In the genomic region with DNA sequence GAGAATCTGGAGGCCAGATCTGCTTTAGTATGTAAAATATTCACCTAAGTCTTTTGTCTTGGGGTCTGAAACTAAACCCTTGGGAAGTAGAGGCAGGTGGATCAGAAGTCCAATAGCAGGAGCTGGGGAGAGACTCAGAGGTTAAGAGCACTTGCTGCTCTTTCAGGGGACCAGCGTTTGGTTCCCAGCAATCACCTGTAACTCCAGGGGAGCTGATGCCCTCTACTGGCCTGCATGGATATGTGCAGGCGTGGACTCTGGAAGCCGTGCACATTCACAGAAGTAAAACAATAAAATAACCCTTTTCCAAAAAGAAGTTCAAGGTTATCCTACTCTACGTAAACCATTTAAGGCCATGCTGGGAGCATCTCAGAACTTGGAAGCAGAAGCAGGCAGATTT, we compare ENCODE assay signal across 22 mouse cellular contexts. TPM values are rescaled to one million over a fixed set of nuclear protein-coding genes. Genes with fewer than 3 reads are reported as not detected.
DNase-seq lines count a peak whose midpoint lies in the region; ATAC-seq and TF ChIP-seq lines count a peak whose summit lies in the region.
"Had no signal": no experiment of that assay in that cellular context is flagged by ENCODE, and none has a peak within 500 bp of the region (broad histone marks: within the 10 kb centered on the region; RNA-seq: fewer than 3 reads in every experiment).

No protein-coding gene starts in this region.

- no peak overlapping the region for H3K27ac ChIP-seq in liver, postnatal 0 days (ENCODE audit: low read depth)
- H3K27ac ChIP-seq in liver, embryonic 12.5 days = no peak overlapping the region
- H3K27ac ChIP-seq: embryonic facial prominence, embryonic 13.5 days; forebrain, embryonic 12.5 days; heart, embryonic 13.5 days; hindbrain, embryonic 13.5 days; hindbrain, postnatal 0 days had no signal

- no peak overlapping the region for H3K4me3 ChIP-seq in liver, postnatal 0 days (ENCODE audit: low read depth, low read length)
- no peak overlapping the region for H3K4me3 ChIP-seq in liver, embryonic 12.5 days
- H3K4me3 ChIP-seq: embryonic facial prominence, embryonic 13.5 days; forebrain, embryonic 12.5 days; heart, embryonic 13.5 days; hindbrain, embryonic 13.5 days had no signal

- H3K4me2 ChIP-seq in liver, postnatal 0 days (ENCODE audit: low read depth, low read length) = no peak overlapping the region
- no peak overlapping the region for H3K4me2 ChIP-seq in liver, embryonic 12.5 days
- H3K4me2 ChIP-seq: embryonic facial prominence, embryonic 13.5 days; forebrain, embryonic 12.5 days; heart, embryonic 13.5 days; hindbrain, embryonic 13.5 days had no signal

- H3K4me1 ChIP-seq in liver, postnatal 0 days (ENCODE audit: insufficient read depth) = no peaks in the 10 kb centered on the region
- H3K4me1 ChIP-seq in liver, embryonic 12.5 days = no peaks in the 10 kb centered on the region

- 0 out of 2 replicates have a peak, but pooled peaks have one; percentile 5 for TF ChIP-seq CTCF in liver, postnatal 0 days (IDR thresholded peaks at IDR 0.05; ENCODE audit: low read depth)

- TF ChIP-seq EP300 in liver, postnatal 0 days (IDR thresholded peaks at IDR 0.05; ENCODE audit: low read depth) = no peak

- H3K27me3 ChIP-seq in liver, postnatal 0 days (ENCODE audit: insufficient read depth, low read length) = no peaks in the 10 kb centered on the region
- H3K27me3 ChIP-seq in liver, embryonic 12.5 days (replicated peaks) = peaks cover 14% of the 10 kb centered on the region
- H3K27me3 ChIP-seq: forebrain, embryonic 12.5 days; hindbrain, embryonic 13.5 days had no signal

- intact Hi-C loops in heart, postnatal 25 days (cut with DNase I) = no loop called here

- WGBS in liver, postnatal 0 days (ENCODE audit: insufficient replicate concordance) = 88% methylated on average over 4 of the region's 4 CpGs
- 77% methylated on average over 4 of the region's 4 CpGs for WGBS in liver, embryonic 12.5 days (ENCODE audit: insufficient replicate concordance)

- no peak for ATAC-seq in liver, postnatal 0 days
- ATAC-seq in liver, embryonic 12.5 days = no peak
- ATAC-seq in frontal cortex, adult (ENCODE audit: low TSS enrichment) = no peak
- ATAC-seq: CD4-positive, CD25-positive, alpha-beta regulatory T cell, adult 4 months; forebrain, embryonic 16.5 days; hindbrain, postnatal 0 days had no signal

- no peaks in the 10 kb centered on the region for H3K36me3 ChIP-seq in liver, postnatal 0 days (replicated peaks; ENCODE audit: insufficient read depth, low read length)
- H3K36me3 ChIP-seq in liver, embryonic 12.5 days = no peaks in the 10 kb centered on the region
- H3K36me3 ChIP-seq: embryonic facial prominence, embryonic 13.5 days; forebrain, embryonic 12.5 days; heart, embryonic 13.5 days; hindbrain, embryonic 13.5 days had no signal

- DNase-seq in heart, adult 11 months = peak; percentile 70
- no peak for DNase-seq in heart, postnatal 25 days (ENCODE audit: low spot score)
- no peak for DNase-seq in liver, postnatal 0 days
- peak; percentile 76 for DNase-seq in ES-CJ7 (ENCODE audit: low read depth, low spot score)
- peak; percentile 72 for DNase-seq in ZHBTc4 (ENCODE audit: low read depth, low spot score)
- DNase-seq: adrenal gland, adult 2 months; adrenal gland, postnatal 25 days; B cell, adult 2 months; cerebellum, adult 18-20 months; cerebellum, adult 9-11 months; cerebellum, postnatal 36 days; gastrocnemius, postnatal 14 days had no signal

- H3K9ac ChIP-seq in liver, postnatal 0 days (replicated peaks) = no peak overlapping the region
- no peak overlapping the region for H3K9ac ChIP-seq in liver, embryonic 12.5 days
- H3K9ac ChIP-seq: embryonic facial prominence, embryonic 13.5 days; forebrain, embryonic 12.5 days; heart, embryonic 13.5 days; hindbrain, embryonic 13.5 days had no signal

- H3K9me3 ChIP-seq in liver, postnatal 0 days (ENCODE audit: low read length) = no peaks in the 10 kb centered on the region
- H3K9me3 ChIP-seq in liver, embryonic 12.5 days (replicated peaks) = no peaks in the 10 kb centered on the region
- H3K9me3 ChIP-seq: embryonic facial prominence, embryonic 13.5 days; heart, embryonic 13.5 days; hindbrain, embryonic 13.5 days had no signal

RNA-seq across cellular contexts. Expression of gene Gpr1, which starts 4.9 kb away (rescaled TPM):
- under 1 TPM; 0.31 to 0.49 TPM for total RNA-seq in heart, postnatal 25 days (2021)
- 0.05 TPM in 1 of 2 replicates, not detected in the other for polyA plus RNA-seq in liver, postnatal 0 days (2015; fragmentation: Nextera tagmentation; extraction: Ambion mirVana)
- 0.08 TPM in 1 of 2 replicates, not detected in the other for polyA plus RNA-seq in liver, embryonic 12.5 days (2016; fragmentation: Nextera tagmentation; extraction: Ambion mirVana)
- total RNA-seq: adrenal gland, postnatal 25 days; hematopoietic stem cell, adult 5-6 weeks had no signal
- polyA plus RNA-seq: CD4-positive, CD25-positive, alpha-beta regulatory T cell, adult 4 months; embryonic facial prominence, embryonic 13.5 days had no signal

RNA-seq across cellular contexts. Expression of gene Ndufs1, which starts 42.6 kb away (rescaled TPM):
- 100 to 1,000 TPM; 830 to 856 TPM for total RNA-seq in heart, postnatal 25 days (2021)
- 88.8 and 102 TPM in 2 replicates for polyA plus RNA-seq in liver, postnatal 0 days (2015; fragmentation: Nextera tagmentation; extraction: Ambion mirVana)
- 133 and 137 TPM in 2 replicates for polyA plus RNA-seq in liver, embryonic 12.5 days (2016; fragmentation: Nextera tagmentation; extraction: Ambion mirVana)

RNA-seq across cellular contexts. Expression of gene Eef1b2, which starts 42.7 kb away (rescaled TPM):
- total RNA-seq in heart, postnatal 25 days (2021) = 100 to 1,000 TPM; 356 to 385 TPM
- polyA plus RNA-seq in liver, postnatal 0 days (2015; fragmentation: Nextera tagmentation; extraction: Ambion mirVana) = 352 and 364 TPM in 2 replicates
- polyA plus RNA-seq in liver, embryonic 12.5 days (2016; fragmentation: Nextera tagmentation; extraction: Ambion mirVana) = 388 and 395 TPM in 2 replicates

RNA-seq across cellular contexts. Expression of gene Zdbf2, which starts 53.8 kb away (rescaled TPM):
- under 1 TPM; 0.39 to 0.49 TPM for total RNA-seq in heart, postnatal 25 days (2021)
- polyA plus RNA-seq in liver, postnatal 0 days (2015; fragmentation: Nextera tagmentation; extraction: Ambion mirVana) = 0.25 and 0.54 TPM in 2 replicates
- 1.6 and 1.7 TPM in 2 replicates for polyA plus RNA-seq in liver, embryonic 12.5 days (2016; fragmentation: Nextera tagmentation; extraction: Ambion mirVana)
- polyA plus RNA-seq: CD4-positive, CD25-positive, alpha-beta regulatory T cell, adult 4 months had no signal

Comparison
In these comparisons a context has a peak if more than half of its experiments do, and no peak if none do; other contexts are left out.
1. DNase-seq: peak in heart, adult 11 months (single experiment), ES-CJ7 (single experiment) and ZHBTc4 (single experiment); none in heart, postnatal 25 days (single experiment) and liver, postnatal 0 days (single experiment).